Mouse (Mus musculus) mouse trophoblast stem cell (cell line): ENCODE results near the gene Rab8b.
"Not testable (repeated sequence)": the region's sequence is repeated elsewhere in the genome, so short reads cannot be mapped to it uniquely, and the experiment has no call there.

Experiments
- in situ Hi-C, 2 experiments: fragments of 300-500 bp; cut with MseI, MboI; formaldehyde crosslinking; loops; 2 replicates in 1 of 2; 3 replicates in 1 of 2; pipeline ENCODE4 v1.15.1; 2025

Gene Rab8b

GRCm38 (mm10) chr9:66846822-66847221, 72.7 kb downstream of the Rab8b start:
- in situ Hi-C loops = no loop called here

GRCm38 (mm10) chr9:66835097-66835480, 84.4 kb downstream of the Rab8b start:
- in situ Hi-C loops = no loop called here

GRCm38 (mm10) chr9:66834318-66835096, 85.0 kb downstream of the Rab8b start, which contains the start of gene Aph1c:
Aph1c (minus strand) TSS chr9:66834726.
- in situ Hi-C loops = no loop called here

GRCm38 (mm10) chr9:66833851-66834250, 85.6 kb downstream of the Rab8b start:
- in situ Hi-C loops = no loop called here

GRCm38 (mm10) chr9:66832366-66832908, 87.0 kb downstream of the Rab8b start:
- in situ Hi-C loops = no loop called here

GRCm38 (mm10) chr9:66825990-66826389, 93.5 kb downstream of the Rab8b start:
- in situ Hi-C loops = loop anchor here in 1 of 2 experiments (5.0 kb wide), 1 partner anchor 34 kb away; no protein-coding TSS in a partner anchor

GRCm38 (mm10) chr9:66822255-66822654, 97.2 kb downstream of the Rab8b start:
- in situ Hi-C loops = not testable (repeated sequence)

GRCm38 (mm10) chr9:66820996-66821395, 98.5 kb downstream of the Rab8b start:
- in situ Hi-C loops = no loop called here

- in situ Hi-C loops = no loop called here
Measured at GRCm38 (mm10) chr9:66813392-66813791, 106.1 kb downstream of the Rab8b start.

GRCm38 (mm10) chr9:66805951-66806350, 113.5 kb downstream of the Rab8b start:
- in situ Hi-C loops = not testable (repeated sequence)

GRCm38 (mm10) chr9:66801947-66802346, 117.5 kb downstream of the Rab8b start:
- in situ Hi-C loops = no loop called here

GRCm38 (mm10) chr9:66796739-66797138, 122.7 kb downstream of the Rab8b start, which contains the start of gene Gm10647:
Gm10647 (plus strand) TSS chr9:66797039.
- in situ Hi-C loops = loop anchor here in 1 of 2 experiments (10.0 kb wide), 1 partner anchor 152 kb away; no protein-coding TSS in a partner anchor

- in situ Hi-C loops = loop anchor here in 1 of 2 experiments (10.0 kb wide), 1 partner anchor 151 kb away; no protein-coding TSS in a partner anchor
Measured at GRCm38 (mm10) chr9:66795464-66796324, 123.8 kb downstream of the Rab8b start, which contains the start of gene Aph1b. Aph1b (minus strand) TSS chr9:66795490.

- in situ Hi-C loops = loop anchor here (5.0 to 10.0 kb wide), 2 partner anchors 32 to 150 kb away; no protein-coding TSS in a partner anchor
Measured at GRCm38 (mm10) chr9:66794629-66795463, 124.6 kb downstream of the Rab8b start.
